Mouse (Mus musculus) kidney, embryonic 15.5 days (tissue): ENCODE measurements around the gene Gsdma3. TPM values are rescaled to one million over a fixed set of nuclear protein-coding genes. Genes with fewer than 3 reads are reported as not detected.
"Not testable (repeated sequence)": the region's sequence is repeated elsewhere in the genome, so short reads cannot be mapped to it uniquely, and the experiment has no call there.

Source experiments
- ATAC-seq: fragments of 200-750 bp; cut with Nextera tagmentation; replicated peaks from 2 replicates; pipeline ENCODE4 v1.8.0; 2017; ENCODE audit warnings: moderate TSS enrichment; ENCODE audit not compliant: low FRiP score
- H3K27ac ChIP-seq: fragments of 300-500 bp; sonication (generic); 2 replicates; pipeline ENCODE4 v1.5.1; 2015; ENCODE audit warnings: mild to moderate bottlenecking, inconsistent platforms
- H3K27me3 ChIP-seq: fragments of 300-500 bp; sonication (generic); 2 replicates; pipeline ENCODE4 v1.6.1; 2015; ENCODE audit warnings: inconsistent platforms
- H3K36me3 ChIP-seq: fragments of 300-500 bp; sonication (generic); 2 replicates; pipeline ENCODE4 v1.6.1; 2015; ENCODE audit warnings: inconsistent platforms
- H3K4me1 ChIP-seq: fragments of 300-500 bp; sonication (generic); 2 replicates; pipeline ENCODE4 v1.6.1; 2015; ENCODE audit warnings: inconsistent platforms
- H3K4me2 ChIP-seq: fragments of 300-500 bp; sonication (generic); 2 replicates; pipeline ENCODE4 v1.6.1; 2015; ENCODE audit warnings: moderate library complexity, mild to moderate bottlenecking, inconsistent platforms
- H3K4me3 ChIP-seq: fragments of 300-500 bp; sonication (generic); replicated peaks from 2 replicates; pipeline ENCODE4 v1.5.1; 2015; ENCODE audit warnings: mild to moderate bottlenecking, inconsistent platforms
- H3K9ac ChIP-seq: fragments of 300-500 bp; sonication (generic); 2 replicates; pipeline ENCODE4 v1.6.1; 2015; ENCODE audit warnings: mild to moderate bottlenecking, inconsistent platforms
- H3K9me3 ChIP-seq: fragments of 300-500 bp; sonication (generic); replicated peaks from 2 replicates; pipeline ENCODE4 v1.6.1; 2016; ENCODE audit warnings: inconsistent platforms
- WGBS: fragments of 180-500 bp; shearing (Covaris S2); methylation state at CpG from one replicate; pipeline ENCODE4 v1.1.7; 2015; ENCODE audit warnings: mixed read lengths; 5-methylcytosine and 5-hydroxymethylcytosine counted together
- polyA plus RNA-seq: library from polyadenylated mRNA; unstranded; fragments of >200 nt; fragmentation: Nextera tagmentation; extraction: Ambion mirVana; gene quantifications from 2 replicates; pipeline ENCODE4 v1.2.1, GENCODE M21; 2015

Gsdma3 gene
- polyA plus RNA-seq, 1 experiment from 2014 or later, result not detected

DNA sequence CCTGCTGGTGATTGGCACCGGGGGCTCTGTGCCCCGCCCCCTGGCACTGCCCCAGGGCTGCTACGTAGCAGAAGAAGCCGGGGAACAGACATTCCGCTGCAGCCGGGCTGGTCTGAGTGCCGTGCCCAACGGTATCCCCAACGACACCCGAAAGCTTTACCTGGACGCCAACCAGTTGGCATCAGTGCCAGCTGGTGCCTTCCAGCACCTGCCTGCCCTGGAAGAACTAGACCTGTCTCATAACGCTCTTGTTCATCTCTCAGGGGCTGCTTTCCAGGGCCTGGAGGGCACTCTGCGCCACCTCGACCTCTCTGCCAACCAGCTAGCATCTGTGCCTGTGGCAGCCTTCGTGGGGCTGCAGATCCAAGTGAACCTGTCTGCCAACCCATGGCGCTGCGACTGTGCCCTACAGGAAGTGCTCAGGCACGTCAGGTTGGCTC, 27.3 kb upstream of the Gsdma3 start:
- H3K36me3 ChIP-seq, result no peaks in the 10 kb centered on the region
- 63% methylated on average over 18 of the region's 18 CpGs for WGBS
- no peak overlapping the region for H3K4me3 ChIP-seq
- no peak overlapping the region for H3K27ac ChIP-seq
- H3K9me3 ChIP-seq, result no peaks in the 10 kb centered on the region
- H3K27me3 ChIP-seq, result peaks cover 68% of the 10 kb centered on the region
- no peak overlapping the region for H3K9ac ChIP-seq
- no peak overlapping the region for H3K4me2 ChIP-seq
- ATAC-seq, result no peak
- H3K4me1 ChIP-seq, result peaks cover 18% of the 10 kb centered on the region

DNA sequence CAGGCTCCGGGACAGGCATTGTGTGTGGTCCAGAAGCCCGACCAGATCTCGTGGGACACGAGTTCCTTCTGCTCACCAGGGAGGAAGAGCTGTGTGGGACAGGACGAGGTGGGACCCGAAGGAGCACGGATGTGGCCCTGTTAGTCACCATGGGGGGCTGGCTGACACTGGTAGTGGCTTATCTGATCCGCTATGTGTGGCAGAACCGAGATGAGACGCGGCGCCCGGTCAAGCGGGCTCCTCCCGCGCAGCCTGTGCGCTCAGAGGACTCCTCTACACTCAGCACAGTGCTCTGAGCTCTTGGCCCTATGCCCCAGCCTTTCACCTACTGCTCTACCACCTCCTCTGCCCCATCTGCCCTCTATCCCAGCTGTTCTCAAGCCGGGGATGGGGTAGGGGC, 26.9 kb upstream of the Gsdma3 start:
- no peaks in the 10 kb centered on the region for H3K36me3 ChIP-seq
- peaks cover 18% of the 10 kb centered on the region for H3K4me1 ChIP-seq
- ATAC-seq, result no peak
- no peak overlapping the region for H3K9ac ChIP-seq
- H3K4me3 ChIP-seq, result no peak overlapping the region
- peaks cover 64% of the 10 kb centered on the region for H3K27me3 ChIP-seq
- WGBS, result 26% methylated on average over 18 of the region's 18 CpGs
- H3K9me3 ChIP-seq, result no peaks in the 10 kb centered on the region
- H3K4me2 ChIP-seq, result no peak overlapping the region
- no peak overlapping the region for H3K27ac ChIP-seq

DNA sequence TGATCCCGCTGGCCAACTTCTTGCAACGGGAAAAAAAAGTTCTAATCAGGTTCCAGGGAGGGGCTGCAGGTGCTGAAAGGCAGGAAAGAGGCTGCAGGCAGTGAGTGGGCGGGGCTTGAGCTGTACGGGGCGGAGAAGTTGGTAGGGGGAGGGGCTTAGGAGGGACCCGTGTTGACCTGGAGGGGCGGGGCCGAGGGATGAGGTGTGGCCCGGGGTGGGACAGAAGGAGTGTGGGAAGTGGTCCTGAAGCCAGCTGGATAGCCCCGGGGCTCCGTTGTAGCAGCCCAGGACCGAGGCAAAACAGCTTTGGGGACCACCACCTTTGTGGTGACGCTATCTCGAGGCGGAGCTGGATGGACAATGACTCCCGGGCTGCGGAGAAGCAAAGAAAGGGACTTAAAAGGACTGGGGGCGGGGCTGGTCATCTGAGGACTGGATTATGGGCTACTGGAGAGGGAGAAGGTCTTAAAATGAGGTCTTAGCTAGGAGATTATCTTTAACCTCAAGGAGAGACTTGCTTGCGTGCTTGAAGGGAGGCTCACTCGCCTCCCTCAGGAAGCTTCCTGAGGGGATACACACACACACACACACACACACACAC, 24.0 kb upstream of the Gsdma3 start:
- H3K27me3 ChIP-seq, result peaks cover 59% of the 10 kb centered on the region
- 2% methylated on average over 20 of the region's 20 CpGs for WGBS
- H3K36me3 ChIP-seq, result no peaks in the 10 kb centered on the region
- H3K4me2 ChIP-seq, result peak overlapping the region; percentile 64
- H3K27ac ChIP-seq, result no peak overlapping the region
- peak overlapping the region; percentile 45 for H3K4me3 ChIP-seq
- no peak overlapping the region for H3K9ac ChIP-seq
- H3K9me3 ChIP-seq, result no peaks in the 10 kb centered on the region
- peaks cover 18% of the 10 kb centered on the region for H3K4me1 ChIP-seq
- ATAC-seq, result peak; percentile 64; the same call in 1 of the 2 replicates

DNA sequence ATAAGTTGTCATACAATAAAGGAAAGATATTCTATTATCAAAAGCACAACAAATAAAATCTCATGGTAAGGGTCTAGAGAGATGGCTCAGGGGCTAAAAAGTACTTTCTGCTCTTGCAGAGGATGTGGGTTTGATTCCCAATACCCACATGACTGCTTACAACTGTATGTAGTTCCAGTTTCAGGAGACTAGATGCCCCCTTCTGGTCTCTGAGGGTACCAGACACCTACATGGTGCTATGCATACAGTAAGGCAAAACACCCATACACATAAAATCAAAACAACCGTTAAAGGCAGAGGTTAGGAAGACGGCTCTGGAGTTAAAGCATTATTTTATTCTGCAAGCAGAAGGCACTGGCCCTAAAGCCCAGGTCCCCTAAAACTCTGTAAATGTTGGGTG, 22.2 kb upstream of the Gsdma3 start:
- Histone ChIP-seq H3K4me1 (peaks cover 17% of the 10 kb centered on the region), H3K4me2 (no peak overlapping the region), H3K27me3 (peaks cover 48% of the 10 kb centered on the region), H3K9me3 (no peaks in the 10 kb centered on the region), H3K27ac (no peak overlapping the region), H3K4me3 (no peak overlapping the region), H3K36me3 (no peaks in the 10 kb centered on the region), H3K9ac (no peak overlapping the region)
- no peak for ATAC-seq
- WGBS, result 81% methylated on average over 2 of the region's 2 CpGs

DNA sequence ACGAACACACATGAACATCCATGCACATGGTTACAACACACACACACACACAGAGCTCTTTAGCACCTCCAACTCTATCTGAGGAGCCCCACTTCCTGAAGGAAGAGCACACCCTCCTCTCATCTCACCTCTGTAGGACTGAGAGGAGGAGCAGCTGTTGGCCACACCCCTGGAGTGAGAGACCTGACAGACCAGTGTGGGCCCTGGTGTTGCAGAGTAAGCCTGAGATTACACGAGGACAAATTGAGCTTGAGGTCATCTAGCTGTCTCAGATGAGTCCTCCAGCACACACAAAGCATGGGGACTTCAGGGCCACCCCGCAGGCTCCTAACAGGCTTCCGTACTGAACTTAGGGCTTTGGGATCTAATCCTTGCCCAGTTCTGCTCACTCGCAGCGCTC, 21.2 kb upstream of the Gsdma3 start:
- Histone ChIP-seq H3K4me1 (peaks cover 12% of the 10 kb centered on the region), H3K27me3 (peaks cover 43% of the 10 kb centered on the region)
- not testable (repeated sequence) for H3K9ac ChIP-seq, H3K4me2 ChIP-seq, H3K4me3 ChIP-seq, H3K9me3 ChIP-seq, H3K36me3 ChIP-seq, H3K27ac ChIP-seq, ATAC-seq
- 66% methylated on average over 6 of the region's 6 CpGs for WGBS

DNA sequence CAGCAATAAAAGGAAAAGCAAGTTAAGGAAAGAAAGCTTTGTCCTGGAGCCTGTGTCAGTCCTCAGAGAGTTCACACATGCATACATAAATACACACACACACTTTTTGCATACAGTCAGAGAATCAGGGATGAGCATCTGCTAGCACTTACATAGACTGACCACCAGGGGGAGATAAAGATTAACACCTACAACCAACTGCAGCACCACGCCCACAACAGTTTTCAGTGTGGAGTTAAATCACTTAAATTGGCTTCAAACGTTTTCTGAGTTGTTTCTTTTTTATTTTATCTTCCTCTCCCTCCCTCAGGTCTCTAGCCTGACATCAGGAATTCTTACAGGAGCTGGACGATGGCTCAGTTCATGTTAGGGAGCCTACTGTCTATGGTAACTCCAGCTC, 19.4 kb upstream of the Gsdma3 start:
- peaks cover 25% of the 10 kb centered on the region for H3K27me3 ChIP-seq
- no peaks in the 10 kb centered on the region for H3K36me3 ChIP-seq
- WGBS, result 6% methylated on average over 3 of the region's 3 CpGs
- H3K9me3 ChIP-seq, result no peaks in the 10 kb centered on the region
- no peak overlapping the region for H3K27ac ChIP-seq
- H3K4me3 ChIP-seq, result no peak overlapping the region
- H3K9ac ChIP-seq, result no peak overlapping the region
- H3K4me1 ChIP-seq, result peaks cover 8% of the 10 kb centered on the region
- H3K4me2 ChIP-seq, result no peak overlapping the region
- ATAC-seq, result no peak

DNA sequence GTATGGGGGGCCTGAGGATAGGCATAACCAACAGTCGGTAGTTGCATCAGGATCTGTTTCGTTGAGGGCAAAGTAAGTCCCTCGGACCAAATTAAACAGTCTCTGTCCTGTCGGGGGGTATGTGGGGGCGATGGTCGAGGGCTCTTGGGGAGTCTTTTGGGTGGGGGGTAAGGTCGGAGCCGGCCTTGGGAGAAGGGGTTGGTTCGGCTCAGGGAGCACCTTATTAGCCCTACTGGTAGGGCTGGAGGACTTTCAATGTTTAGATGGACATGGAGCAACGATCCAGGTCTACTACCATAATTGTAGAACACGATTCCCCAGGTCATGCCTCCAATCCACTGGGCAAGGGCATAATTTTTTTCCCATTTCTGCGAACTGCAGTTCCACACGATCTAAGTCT, 5.4 kb upstream of the Gsdma3 start:
- H3K4me3 ChIP-seq, result no peak overlapping the region
- H3K9ac ChIP-seq, result no peak overlapping the region
- 91% methylated on average over 13 of the region's 13 CpGs for WGBS
- H3K27ac ChIP-seq, result no peak overlapping the region
- no peaks in the 10 kb centered on the region for H3K27me3 ChIP-seq
- no peaks in the 10 kb centered on the region for H3K36me3 ChIP-seq
- H3K4me1 ChIP-seq, result no peaks in the 10 kb centered on the region
- H3K9me3 ChIP-seq, result no peaks in the 10 kb centered on the region
- ATAC-seq, result no peak
- no peak overlapping the region for H3K4me2 ChIP-seq

DNA sequence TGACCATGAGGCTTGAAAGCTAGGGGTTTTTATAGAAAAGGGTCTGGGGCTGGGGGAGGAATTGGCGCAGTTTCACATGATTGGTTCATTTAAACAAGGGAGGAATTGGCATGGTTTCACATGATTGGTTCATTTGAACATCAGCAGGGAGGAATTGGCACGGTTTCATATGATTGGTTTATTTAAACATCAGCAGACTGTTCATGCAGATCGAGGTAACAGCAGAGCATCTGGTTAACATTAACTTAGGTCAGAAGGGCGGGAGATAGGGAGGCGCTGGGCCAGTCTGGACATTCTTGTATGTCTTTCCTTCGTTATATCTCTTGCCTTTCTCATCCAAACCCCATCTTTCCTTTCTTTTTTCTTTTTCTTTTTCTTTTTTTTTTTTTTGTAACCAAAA, 2.2 kb upstream of the Gsdma3 start:
- not testable (repeated sequence) for H3K36me3 ChIP-seq, H3K4me2 ChIP-seq, H3K9me3 ChIP-seq, ATAC-seq, H3K27me3 ChIP-seq, H3K4me3 ChIP-seq, H3K9ac ChIP-seq, H3K27ac ChIP-seq, H3K4me1 ChIP-seq
- 75% methylated on average over 6 of the region's 6 CpGs for WGBS

DNA sequence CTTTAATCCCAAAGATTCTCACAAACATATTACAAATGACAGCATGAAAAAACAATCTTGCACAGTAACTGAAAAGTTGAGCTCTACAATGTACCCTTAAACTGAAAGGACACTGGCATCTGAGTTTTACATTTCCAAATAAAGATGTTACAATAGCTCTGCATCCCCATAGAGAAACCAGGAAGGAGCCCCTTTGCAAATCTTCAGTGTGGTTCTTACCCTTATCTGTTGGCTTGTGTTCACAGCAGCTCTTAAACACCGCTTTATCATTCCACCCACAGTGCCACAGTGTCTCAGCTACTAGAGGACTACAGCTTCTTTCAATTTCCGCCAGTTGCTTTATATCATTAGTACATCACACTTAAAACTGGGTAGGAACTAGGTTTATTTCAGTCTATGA, 1.8 kb upstream of the Gsdma3 start:
- not testable (repeated sequence) for H3K27ac ChIP-seq, H3K36me3 ChIP-seq, H3K9me3 ChIP-seq, H3K4me2 ChIP-seq, H3K9ac ChIP-seq, H3K4me1 ChIP-seq, H3K4me3 ChIP-seq, H3K27me3 ChIP-seq, ATAC-seq
- 95% methylated on average over 2 of the region's 2 CpGs for WGBS

DNA sequence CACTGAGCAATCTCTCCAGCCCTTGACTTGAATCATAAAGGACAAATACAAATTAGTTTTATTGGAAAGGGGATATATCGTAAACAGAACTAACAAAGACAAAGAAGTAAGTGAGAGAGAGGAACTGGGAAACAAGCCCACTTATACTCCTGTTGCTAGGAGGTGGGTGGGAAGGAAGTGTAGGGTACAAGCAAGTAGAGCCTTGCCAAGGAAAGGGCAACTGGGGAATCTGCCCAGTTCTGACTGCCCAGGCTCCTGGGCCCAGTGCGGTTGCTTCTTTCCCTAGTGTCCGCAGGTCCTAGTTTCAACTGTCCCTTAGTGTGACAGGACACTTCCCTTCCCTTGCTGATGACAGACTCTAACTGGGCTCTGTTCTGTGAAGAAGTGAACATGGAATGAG, 2.5 kb downstream of the Gsdma3 start:
- Histone ChIP-seq H3K4me1 (no peaks in the 10 kb centered on the region), H3K36me3 (no peaks in the 10 kb centered on the region), H3K4me3 (no peak overlapping the region), H3K27me3 (peaks cover 13% of the 10 kb centered on the region), H3K27ac (no peak overlapping the region), H3K9ac (no peak overlapping the region), H3K9me3 (no peaks in the 10 kb centered on the region), H3K4me2 (no peak overlapping the region)
- 98% methylated on average over 3 of the region's 3 CpGs for WGBS
- no peak for ATAC-seq

DNA sequence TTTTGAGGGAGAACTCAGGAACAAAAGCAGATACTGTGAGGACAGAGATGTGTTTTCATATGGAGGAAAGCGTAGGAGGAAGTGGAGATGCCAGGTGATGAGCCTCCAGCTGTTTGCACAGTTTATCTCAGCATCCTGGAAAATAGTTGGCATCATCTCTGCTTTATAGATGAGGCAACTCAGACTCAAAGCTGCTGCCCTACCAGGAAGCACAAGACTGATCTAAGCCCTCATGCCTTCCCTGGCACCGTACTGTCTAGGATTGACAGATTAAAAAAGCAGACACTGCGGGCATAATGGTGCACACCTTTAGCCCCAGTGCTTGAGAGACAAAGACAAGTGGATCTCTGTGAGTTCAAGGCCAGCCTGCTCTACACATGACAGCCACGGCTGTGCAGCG, 4.5 kb downstream of the Gsdma3 start:
- peaks cover 13% of the 10 kb centered on the region for H3K27me3 ChIP-seq
- no peak for ATAC-seq
- H3K36me3 ChIP-seq, result no peaks in the 10 kb centered on the region
- WGBS, result 87% methylated on average over 5 of the region's 5 CpGs
- H3K27ac ChIP-seq, result no peak overlapping the region
- H3K9ac ChIP-seq, result no peak overlapping the region
- H3K4me2 ChIP-seq, result no peak overlapping the region
- H3K4me1 ChIP-seq, result no peaks in the 10 kb centered on the region
- no peak overlapping the region for H3K4me3 ChIP-seq
- no peaks in the 10 kb centered on the region for H3K9me3 ChIP-seq

DNA sequence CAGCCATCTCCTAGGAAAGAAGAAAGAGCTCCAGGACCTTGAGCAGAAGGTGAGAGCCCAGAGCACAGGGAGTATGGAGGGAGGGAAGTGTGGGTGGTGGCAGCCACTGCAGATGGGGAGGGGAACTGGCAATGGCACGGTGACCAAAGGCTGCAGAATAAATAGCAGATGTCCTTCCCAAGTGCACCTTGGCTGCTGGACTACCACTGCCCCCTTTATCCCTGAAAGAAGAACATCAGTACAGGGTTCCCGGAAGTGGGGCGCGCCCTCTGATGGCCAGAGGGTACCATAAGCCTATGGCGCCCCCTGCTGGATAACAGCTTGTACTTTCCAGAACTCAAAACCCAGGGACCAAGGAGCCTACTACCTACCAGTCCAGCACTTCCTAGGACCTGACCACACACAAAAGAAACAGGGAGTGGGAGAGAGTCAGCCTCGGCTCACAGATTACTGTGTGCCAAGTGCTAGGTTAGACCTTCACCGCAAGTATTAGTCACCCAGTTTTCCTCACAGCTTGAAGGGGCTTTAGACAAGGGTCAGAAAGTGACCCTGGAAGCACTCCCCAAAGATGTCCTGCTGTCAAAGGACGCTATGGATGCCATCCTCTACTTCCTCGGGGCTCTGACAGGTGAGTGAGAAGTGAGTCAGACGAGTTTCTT, 9.3 kb downstream of the Gsdma3 start:
- H3K4me3 ChIP-seq, result not testable (repeated sequence)

DNA sequence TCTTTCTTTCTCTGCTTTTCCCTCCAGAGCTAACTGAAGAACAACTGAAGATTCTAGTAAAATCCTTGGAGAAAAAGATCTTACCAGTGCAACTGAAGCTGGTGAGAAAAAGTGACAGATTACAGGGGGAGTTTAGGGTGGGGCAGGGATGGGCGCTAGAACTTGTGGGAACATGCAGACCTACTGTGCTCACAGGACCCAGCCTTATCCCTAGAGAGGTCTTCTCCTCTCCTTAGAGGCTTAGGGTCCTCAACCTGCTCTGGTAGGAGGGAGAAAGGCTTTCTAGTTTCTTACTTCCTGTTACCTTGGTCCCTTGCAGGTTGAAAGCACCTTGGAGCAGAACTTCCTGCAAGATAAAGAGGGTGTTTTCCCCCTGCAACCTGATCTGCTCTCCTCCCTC, 11.3 kb downstream of the Gsdma3 start:
- H3K27ac ChIP-seq, result no peak overlapping the region
- no peaks in the 10 kb centered on the region for H3K4me1 ChIP-seq
- H3K36me3 ChIP-seq, result no peaks in the 10 kb centered on the region
- no peak overlapping the region for H3K9ac ChIP-seq
- no peaks in the 10 kb centered on the region for H3K9me3 ChIP-seq
- ATAC-seq, result no peak
- H3K4me2 ChIP-seq, result no peak overlapping the region
- H3K27me3 ChIP-seq, result peaks cover 8% of the 10 kb centered on the region
- 68% methylated on average over 1 of the region's 1 CpGs for WGBS
- H3K4me3 ChIP-seq, result no peak overlapping the region

More for the DNA sequence above, 9.3 kb downstream of the Gsdma3 start:
- not testable (repeated sequence) for H3K9me3 ChIP-seq, H3K36me3 ChIP-seq, H3K4me2 ChIP-seq, H3K27ac ChIP-seq, H3K4me1 ChIP-seq, ATAC-seq, H3K9ac ChIP-seq
- WGBS, result 38% methylated on average over 10 of the region's 10 CpGs
- peaks cover 13% of the 10 kb centered on the region for H3K27me3 ChIP-seq
